Mouse (Mus musculus) CD4-positive helper T cell, adult 2 months (primary cell): ENCODE data around the gene Ncf1.

Experiments used
- DNase-seq: peaks from one replicate; pipeline ENCODE4 v3.0.0-alpha.2; 2012; ENCODE audit warnings: low read depth, missing footprints, low spot score

Ncf1 gene

DNA sequence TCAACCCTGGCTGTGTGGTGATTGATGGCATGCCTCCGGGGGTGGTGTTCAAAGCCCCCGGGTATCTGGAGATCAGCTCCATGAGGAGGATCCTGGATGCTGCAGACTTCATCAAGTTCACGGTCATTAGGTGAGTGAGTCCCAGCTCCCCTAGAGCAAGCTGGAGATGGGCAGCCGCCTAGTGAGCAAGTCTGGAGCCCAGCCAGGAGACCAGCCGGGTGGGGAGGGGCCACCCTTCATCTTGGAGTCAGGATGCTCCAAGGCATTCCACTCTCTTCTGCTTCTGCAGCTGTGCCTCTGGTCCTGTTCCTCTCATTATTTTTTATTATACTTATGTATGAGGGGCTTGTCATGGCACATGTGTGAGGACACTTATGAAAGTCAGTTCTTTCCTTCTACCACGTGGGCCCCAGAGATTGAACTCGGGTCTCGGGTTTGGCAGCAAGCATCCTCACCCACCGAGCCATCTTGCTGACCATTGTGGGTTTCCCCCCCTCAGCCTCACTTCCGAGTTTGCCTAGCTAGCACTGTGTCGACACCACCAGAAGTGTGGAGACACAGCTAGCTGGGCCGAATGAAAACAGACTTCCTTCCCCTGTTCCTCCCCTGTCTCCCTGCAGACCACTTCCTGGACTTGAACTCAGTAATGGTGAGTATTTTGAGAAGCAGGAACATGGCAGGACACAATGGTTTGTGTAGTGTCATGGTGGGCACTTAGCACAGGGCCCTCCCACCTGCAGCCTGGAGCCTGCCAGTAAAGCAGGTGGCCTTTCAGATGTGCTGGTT lies 15.2 kb downstream of the Ncf1 start:
- DNase-seq, result no peak

DNA sequence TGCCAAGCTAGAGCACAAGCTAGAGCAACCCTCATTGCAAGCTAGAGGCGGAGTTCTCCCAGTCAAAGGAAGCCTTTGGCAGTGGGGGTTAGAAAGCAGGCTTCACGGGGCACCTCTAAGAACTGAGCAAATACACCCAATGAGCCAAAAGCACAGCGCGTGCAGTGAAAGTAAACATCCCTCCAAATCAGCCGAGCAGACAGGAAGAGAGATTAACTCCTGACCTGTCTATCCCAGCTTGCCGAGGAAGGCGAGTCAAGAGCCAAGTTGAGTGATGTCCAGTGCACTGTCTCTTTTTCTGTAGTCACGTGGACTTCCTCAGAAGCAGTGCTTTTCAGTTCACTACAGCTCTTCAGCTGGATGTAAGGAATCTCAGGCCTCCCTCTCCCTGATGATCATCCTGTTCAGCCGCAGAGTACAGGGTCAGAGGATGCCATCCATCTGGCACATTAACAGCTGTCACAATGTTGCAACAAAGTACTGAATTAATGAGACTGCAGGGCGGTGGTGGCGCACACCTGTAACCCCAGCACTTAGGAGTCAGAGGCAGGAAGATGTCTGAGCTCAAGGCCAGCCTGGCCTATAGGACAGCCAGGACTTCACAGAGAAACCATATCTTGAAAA lies 19.4 kb downstream of the Ncf1 start:
- DNase-seq, result no peak

DNA sequence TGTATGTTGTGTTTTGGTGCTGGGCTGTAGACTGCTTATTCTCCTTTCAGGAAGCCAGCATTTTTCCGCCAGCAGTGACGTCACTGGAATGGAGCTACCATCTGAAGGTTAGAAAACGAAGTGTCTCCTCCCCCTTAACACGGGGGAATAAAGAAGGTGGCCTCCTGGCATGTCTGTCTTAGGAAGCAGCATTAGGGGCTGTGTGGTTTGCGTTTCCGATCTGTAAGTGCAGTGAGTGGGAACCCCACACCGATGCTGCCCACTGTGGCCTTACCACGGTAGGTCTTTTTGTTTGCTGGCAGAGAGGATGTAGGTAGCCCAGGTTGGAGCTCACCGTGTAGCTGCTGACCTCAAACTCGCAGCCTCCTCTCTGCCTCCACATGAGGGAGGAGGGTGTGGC lies 22.7 kb downstream of the Ncf1 start:
- no peak for DNase-seq

DNA sequence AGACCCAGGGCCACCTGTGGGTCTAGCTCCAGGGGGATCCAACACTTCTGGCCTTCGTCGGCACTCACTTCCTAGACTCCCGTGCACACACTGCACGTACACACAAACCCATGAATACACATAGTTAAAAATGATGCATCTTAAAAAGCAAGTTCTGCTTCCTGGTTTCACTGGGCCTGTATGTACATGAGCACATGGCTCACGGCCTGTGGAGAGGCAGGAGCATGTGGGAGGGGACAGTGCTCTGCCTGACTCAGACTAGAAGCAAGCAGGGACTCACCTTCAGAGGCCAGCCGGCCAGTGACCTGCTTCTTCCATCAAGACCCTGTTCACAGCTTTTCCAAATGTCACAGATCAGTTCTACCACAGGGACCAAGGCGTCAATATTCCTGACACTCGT lies 35.8 kb downstream of the Ncf1 start:
- no peak for DNase-seq

DNA sequence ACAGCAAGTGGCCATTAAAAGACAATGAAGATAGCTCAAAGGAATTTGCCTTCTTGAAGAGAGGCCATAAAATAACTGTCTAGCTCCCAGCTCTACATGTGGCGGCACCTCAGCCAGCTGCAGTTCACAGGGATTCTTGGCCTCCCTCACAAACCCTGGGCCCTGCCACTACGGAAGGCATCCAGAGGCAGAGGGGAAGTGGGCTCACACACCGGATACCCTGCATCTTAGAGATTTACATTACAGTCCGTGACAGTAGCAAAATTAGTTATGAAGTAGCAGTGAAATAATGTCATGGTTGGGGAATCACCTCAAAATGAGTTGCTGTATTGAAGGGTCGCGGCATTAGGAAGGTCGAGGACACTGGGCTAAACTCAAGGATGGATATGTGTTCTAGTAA lies 40.9 kb downstream of the Ncf1 start:
- peak; percentile 47 for DNase-seq

DNA sequence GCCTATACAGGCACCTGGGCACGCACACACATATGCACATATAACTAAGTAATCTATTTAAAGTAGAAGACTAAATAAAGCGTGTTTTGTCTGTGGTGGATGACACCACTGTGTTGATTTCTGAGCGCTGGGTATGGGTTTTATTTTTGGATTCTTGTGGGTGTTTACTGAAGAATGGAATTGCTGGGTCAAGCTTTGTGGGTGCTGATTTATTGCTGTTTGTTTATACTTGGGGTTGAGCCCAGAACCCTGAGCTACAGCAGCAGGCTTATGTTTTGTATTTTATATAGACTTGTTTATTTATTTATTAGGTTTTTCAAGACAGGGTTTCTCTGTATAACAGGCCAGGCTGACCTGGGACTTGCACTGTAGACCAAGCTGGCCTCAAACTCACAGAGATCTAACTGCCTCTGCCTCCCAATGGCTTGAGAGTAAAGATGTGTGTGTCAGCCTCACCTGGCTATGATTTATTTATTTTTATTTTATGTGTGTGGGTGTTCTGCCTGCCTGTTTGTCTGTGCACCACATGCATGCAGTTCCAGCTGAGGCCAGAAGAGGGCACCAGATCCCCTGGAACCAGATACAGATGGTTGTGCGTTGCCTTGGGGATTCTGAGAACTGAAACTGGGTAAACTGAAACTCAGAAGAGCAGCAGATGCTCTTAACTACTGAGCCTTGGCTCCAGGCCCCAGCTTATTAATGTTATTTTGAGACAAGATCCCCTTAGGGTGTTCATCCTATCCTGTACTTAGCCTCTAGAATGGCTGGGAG lies 42.3 kb downstream of the Ncf1 start:
- peak; percentile 85 for DNase-seq

DNA sequence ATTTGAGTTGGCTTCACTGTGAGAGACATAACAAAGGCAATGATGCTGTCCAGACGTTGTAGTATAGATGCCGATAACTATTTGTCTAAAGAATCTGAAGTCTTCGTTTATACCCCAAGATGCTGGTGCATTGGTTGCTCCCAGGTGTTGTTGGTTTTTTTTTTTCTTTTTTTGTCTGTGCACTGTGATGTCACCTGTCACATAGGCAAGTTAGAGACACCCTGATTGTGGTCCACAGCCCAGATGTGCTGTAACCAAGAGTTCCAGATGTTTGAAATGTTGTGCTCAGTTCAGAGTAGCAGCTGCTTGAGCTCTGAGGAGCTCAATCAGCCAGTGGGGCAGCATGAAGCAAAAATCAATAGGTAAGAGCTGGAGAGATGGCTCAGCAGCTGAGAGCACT lies 43.4 kb downstream of the Ncf1 start:
- DNase-seq, result no peak

DNA sequence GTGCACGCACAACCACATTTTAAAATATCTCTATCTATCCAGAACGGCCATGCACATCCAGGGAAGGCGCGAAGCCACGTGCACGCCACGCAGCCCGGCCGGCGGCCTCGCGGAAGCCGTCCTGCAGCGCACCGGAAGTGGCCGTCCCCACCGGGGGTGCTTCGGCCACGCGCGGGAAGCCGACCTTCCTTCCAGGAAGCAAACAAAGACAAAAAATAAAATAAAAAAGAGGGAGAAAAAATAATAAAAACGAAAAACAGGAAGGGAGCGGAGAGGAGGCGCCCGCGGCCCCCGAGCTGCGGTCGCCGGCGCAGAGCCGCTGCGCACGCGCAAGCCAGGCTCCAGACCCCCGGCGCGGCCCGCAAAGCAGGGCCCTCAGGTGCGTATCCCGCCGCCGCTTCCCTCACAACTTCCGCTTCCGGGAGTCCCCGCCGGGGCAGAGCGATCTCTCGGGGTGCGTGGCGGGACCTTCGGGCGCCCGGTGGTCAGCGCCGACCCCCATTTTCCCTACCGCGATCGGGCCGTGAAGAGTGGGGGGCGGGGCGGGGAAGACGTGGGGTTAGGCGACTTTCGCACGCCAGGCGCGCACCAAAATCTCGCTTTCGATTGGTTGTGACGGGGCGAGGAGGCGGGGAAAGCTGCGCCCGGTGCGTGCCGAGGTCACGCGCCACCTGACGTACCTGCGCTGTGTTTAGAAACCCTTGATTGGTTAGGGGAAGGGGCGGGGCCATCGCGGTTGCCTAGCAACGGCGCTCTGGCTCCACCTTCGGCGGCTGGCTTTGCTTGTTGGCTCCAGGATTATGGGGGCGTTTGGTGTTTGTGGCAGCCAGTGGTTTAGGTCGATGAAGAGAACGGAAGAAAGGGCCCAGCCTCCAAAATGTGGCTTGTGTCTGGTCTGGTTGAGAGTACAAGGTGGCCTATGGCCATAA lies 45.3 kb downstream of the Ncf1 start, which contains the start of gene Gtf2ird2:
Gene Gtf2ird2 (plus strand): TSS at position 140 of the 929 bp plus-strand sequence.
- DNase-seq, result peak; percentile 100

DNA sequence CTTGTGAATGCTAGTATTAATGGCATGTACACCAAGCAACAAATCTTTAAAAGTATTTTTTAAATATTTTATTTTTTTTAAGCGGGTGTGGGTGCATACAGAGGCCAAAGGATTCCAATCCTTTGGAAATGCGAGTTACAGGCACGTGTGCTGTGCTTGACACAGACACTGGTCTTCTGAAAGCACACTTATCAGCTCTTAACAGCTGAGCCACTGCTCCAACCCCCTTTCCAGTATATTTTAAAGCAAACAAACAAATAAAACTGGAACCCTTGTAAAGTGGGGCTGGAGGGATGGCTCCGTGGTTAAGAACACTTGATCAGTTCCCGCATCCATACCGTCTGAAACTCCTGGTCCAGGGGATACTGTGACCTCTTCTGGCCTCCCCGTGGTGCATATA lies 46.3 kb downstream of the Ncf1 start:
- DNase-seq, result no peak

DNA sequence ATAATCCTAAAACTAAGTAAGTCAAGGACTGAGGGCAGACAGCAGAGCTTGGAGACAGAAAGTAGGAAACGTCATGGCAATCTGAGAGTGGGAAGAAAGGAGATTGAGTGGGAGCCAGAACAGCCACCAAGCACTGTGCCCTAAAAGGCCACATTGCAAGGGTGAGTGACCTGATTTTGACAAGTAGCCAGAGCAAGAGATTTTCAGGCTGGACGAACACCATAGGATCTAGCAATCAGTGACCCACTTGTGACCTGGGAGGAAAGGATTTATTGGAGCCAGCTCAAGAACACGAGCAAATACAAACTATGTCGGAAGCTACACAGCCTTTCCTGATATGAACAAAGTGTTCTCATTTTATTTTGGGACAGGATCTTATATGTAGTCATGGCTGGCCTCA lies 46.7 kb downstream of the Ncf1 start:
- no peak for DNase-seq

DNA sequence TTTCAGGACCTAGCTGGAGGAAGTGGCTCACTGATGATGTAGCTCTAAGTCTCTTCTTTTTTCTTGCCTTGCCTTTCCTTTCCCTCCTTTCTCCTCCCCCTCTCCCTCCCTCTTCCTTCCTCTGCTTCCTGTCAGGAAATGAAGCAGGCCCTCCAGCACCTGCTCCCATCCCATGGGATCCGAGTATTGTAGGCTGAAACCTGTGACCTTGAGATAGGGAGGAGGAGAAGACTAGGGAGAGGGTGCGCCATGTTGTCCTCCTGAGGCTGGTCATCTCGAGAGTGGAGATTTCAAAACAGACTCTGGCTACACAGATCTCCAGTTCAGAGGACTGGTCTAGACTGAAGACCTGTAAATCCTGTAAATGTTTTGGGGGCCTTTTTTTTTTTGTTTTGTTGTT lies 47.3 kb downstream of the Ncf1 start:
- no peak for DNase-seq

DNA sequence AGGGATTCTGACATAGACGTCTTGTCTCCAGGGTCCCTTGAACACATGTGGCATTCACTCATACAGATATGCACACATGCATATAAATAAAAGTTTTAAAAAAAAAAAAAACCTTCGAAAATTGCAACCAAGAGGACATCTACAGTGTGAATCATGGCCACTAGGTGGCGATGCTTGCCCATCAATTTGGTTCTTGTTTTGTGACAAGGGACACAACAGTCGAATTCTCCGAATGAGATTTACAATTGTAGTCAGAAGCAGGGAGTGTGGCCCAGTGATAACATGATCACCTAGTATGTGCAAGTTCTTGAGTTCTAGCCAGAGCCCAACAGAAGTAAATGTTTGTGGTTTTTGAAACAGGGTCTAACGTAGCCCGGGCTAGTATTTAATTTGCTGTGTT lies 49.6 kb downstream of the Ncf1 start:
- DNase-seq, result peak; percentile 89

DNA sequence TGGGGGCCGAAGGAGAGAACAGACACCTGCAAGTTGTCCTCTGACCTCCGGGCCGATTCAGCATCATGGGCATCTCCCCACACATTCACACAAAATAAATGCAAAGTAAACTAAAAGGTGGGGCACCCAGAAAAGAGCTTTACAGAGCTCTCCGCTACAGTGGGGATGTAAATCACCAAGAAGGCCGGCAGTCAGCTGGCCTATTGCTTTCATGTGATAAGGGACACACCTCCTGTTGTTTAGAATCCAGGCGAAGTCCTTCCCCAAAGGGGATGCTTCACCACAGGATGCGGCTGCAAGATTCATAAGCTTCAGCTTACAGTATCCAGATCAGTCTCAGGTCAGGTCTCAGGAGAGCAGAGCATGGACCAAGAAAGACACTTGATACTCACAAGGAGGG lies 50.9 kb downstream of the Ncf1 start:
- DNase-seq, result no peak

DNA sequence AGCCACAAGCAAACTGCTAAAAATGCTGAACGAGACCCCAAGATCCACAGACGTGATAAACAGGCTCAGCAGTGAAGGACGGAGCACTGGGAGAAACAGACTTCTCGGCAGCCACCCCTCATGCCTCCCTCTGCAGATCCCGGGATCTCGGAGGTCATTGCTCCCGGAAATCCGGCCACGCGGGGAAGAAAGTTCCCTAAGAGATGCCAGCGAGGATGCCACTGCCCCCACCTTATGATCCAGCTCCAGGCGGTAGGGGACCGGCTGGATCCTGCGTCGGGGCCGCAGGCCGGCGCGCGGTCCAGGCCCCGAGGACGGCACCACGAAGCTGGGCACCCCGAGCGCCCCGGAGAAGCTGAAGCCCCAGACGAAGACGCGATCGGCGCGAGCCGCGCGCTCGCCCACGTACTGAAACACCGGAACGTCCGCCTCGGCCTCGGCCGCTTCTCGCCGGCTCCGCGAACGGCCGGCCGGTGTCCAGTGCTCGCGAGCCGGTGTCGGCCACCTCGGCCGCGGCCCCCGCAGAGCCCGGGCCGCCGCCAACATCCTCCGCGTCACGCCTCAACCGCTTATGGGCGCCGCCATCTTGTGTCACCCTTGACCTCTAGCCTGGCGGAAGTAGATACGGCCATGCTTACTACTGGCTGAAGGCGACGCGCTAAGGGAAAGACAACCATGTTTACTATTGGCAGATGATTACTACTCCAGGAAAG lies 53.1 kb downstream of the Ncf1 start, which contains the start of gene Rcc1l:
Gene Rcc1l (minus strand): TSS at position 606 of the 713 bp plus-strand sequence.
- DNase-seq, result peak; percentile 91

DNA sequence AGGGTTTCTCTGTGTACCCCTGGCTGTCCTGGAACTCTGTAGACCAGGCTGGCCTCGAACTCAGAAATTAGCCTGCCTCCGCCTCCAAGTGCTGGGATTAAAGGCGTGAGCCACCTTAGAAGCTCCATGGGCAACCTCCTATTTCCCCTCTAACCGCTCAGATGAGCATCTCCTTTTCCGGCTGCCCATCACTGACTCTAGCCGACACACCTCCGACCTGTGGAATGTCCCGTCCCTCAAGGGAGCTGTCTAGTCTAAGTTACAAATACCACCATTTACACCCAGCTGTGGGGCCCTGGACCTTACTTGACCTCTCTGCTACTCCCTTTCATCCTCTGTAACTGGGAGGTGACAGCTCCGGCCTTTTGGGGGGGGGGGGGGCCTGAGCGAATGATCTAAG lies 53.7 kb downstream of the Ncf1 start:
- DNase-seq, result no peak

DNA sequence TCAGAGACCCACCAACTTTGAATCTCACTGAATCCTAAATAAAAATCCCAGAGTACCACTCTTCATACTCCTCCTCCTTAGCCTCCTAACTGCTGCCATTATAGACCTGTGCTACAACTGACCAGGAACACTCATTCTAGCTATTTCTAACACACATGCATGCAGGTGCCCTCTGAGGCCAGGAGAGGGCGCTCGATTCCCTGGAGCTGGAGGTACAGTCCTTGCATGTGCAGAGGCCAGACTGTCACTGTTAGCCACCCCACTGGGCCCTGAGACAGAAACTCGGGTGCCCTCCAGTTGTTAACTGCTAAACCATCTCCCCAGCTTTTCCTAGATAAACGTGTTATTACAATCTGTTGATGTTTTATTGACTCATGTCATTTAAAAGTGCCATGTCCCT lies 56.2 kb downstream of the Ncf1 start:
- peak; percentile 47 for DNase-seq

DNA sequence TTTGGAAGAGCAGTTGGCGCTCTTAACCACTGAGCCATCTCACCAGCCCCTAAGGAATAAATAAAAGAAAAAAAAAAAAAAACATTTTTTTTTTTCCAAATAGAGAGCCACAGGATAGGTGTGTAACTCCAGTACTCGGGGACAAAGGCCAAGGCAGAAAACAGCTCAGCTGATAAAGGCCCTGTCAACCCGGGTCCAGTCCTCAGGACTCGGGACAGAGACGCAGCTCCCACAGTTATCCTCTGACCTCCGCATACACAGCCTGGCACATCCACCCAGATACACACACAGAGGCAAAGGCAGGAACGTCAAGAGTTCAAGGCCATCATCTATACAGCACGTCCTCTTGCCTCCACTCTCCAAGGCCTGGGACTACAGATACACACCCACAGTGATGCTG lies 59.3 kb downstream of the Ncf1 start:
- no peak for DNase-seq
